Mouse (Mus musculus): ENCODE results near the gene Setd3.

Gene Setd3

DNA sequence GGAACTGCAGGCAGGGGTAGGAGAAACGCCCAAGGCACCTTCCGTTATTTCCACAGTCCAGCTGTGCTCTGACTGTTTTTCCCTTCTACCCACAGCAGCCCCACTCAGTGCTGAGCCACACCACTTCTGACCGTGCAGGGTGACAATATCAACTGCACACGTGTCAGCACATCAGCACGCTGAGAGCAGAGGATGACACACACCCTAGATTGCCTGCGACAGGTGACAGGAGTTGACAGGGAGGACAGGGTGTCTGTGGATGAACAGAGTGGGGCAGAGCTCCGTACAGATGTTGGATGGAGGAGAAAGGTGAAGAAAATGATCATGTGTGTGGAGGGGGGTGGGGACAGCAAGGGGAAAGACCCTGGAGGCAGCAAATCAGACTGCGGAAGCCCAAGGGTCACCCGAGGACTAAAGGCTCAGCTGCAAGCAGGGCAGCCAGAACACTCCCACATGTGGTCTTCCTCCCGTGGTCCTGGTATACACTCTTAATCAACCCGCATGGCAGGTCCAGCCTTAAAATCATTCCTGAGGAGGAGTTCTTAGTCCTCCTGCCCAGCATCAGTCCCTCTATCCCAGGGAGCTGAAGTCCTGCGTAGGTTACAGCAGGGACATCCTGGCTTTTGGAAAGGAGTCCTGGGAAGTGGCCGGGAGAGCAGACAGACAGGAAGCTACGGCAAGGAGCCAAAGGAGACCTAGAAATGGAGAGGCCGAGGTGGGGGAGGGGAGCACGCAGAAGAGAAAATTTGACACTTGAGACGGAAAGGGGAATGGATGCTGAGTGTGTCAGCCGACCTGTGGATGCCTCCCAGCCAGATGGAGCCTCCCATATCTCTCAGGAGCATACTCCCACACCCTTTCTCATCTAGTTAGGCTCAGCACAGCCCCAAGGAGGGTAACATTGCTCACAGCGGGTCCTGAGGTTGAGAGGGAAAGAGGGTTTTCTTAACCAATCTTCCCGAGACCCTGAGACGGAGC, 108.1 kb downstream of the Setd3 start:
- DNase-seq (ENCODE audit: low spot score): no peak

DNA sequence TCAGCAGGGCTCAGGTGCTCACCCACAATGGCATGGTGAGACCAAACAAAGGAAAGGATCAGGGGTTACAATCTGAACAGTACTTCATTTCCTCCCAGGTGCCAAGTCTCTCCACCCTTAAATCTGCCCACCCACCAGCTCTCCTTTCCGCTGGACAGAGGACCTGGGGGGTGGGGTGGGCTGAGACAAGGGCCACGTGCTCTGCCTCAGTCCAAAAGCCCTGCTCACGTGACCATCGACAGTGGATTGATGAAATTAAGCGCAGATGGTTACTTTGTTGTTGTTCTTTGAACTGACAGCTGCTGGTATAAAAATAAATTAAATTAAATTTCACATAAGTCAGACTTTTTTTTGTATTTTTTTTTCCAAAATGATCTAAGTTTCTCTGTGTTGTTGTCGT, 109.6 kb downstream of the Setd3 start:
- no peak for DNase-seq (ENCODE audit: low spot score)

DNA sequence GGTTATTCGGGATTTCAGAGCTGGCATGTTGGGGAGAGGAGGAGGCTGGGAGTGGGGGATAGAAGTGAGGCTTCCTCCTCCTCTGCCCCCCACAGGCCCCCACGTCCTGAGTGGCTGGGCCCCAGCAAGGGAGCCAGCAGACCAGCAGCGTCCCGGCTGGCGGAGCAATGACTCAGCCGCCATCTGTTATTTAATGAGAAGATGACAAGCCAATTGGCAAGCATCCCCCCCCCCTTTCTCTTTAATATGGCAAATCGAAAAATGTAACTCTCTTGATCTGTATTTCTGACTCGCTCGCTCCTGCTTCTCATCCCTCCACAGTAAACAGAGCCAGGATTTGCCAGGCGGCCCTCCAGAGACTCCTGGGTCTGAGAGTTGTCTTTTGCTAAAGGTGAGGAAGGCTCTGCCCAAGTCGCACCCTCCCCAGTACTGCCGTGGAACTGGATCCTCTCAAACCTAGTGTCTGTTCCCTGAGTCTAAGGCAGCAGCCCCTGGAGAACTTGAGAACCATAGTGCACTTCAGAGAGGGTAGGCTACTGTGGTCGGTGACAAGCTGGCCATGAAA, 111.2 kb downstream of the Setd3 start:
- no peak for DNase-seq (ENCODE audit: low spot score)

DNA sequence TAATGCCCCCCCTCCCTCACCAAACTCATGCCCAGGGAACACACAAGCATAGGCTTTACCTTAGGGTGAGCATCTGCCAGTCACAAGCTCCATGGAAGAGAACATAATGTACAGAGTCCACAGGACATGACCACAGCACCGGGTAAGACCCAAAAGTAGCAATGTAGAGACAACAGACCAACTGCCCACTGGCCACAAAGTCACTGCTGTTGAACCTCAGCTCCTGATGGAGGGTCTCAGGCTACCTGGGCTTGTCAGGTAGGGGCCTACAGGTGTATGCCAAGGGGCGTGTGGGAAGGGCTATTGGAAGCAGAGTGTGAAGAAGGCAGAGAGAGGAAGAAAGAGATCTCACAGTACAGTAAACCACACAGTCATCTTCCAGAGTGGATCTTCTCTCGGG, 111.9 kb downstream of the Setd3 start:
- DNase-seq (ENCODE audit: low spot score): no peak

DNA sequence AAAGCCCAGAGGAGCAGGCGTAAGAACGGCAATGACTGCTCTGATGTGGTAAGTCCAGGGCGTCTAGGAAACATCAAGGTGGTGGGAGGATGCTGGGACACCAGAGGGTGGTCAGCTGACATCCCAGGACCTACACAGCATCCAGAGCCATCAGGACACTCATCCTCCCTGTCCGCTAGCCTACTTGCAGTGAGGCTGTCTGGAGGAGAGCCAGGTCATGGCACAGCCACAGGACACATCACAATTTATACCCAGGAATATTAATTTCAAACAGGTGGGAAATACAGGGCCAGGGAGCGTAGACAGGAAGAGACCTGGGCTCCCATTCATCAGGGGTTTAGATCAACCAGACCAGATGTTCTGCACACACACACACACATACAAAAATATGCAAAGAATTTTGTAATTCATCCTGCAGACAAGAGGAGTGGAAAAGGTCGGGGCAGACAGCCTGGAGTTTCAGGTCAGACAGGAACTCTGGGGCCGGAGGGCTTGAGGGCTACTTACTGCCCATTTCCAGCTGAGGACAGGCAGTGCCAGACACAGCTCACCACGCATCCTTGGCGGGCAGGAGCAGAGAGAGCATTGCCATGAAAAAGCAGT, 114.6 kb downstream of the Setd3 start:
- no peak for DNase-seq (ENCODE audit: low spot score)

GRCm38 (mm10) chr12:108063986-108064385, 115.1 kb downstream of the Setd3 start:
- no peak for DNase-seq (ENCODE audit: low spot score)

GRCm38 (mm10) chr12:108062137-108062536, 117.0 kb downstream of the Setd3 start:
- DNase-seq (ENCODE audit: low spot score): no peak

DNA sequence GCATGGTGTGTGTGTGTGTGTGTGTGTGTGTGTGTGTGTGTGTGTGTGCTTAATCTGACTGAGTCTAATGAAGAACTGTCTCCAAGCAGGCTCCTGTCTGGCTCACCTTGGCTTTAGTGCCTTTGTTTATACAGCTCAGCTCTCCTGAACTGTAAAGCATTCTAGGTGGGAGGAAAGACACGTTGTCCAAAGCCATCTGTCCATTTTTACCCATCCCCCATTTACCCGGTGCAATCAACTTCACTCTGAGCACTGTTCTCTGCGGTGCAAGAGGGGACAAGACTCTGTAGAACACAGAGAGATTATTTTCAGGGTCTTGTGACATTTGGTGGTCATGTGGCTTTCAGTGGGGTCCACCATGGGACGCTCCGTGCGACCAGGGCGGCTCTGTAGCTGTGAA, 117.5 kb downstream of the Setd3 start:
- DNase-seq (ENCODE audit: low spot score): no peak
